In genomic region chr5:28630186-28630585, GRCm38 (mm10) we compare ENCODE assay signal across 26 mouse cellular contexts.
"Had no signal": no experiment of that assay in that cellular context is flagged by ENCODE, and none has a peak within 500 bp of the region (broad histone marks: within the 10 kb centered on the region; RNA-seq: fewer than 3 reads in every experiment).

No protein-coding gene starts in this region.

- H3K9ac ChIP-seq: heart, embryonic 13.5 days; heart, embryonic 15.5 days; hindbrain, embryonic 13.5 days; hindbrain, embryonic 15.5 days; kidney, embryonic 15.5 days; limb, embryonic 12.5 days had no signal

- H3K9me3 ChIP-seq: heart, embryonic 13.5 days; heart, embryonic 15.5 days; hindbrain, embryonic 13.5 days; hindbrain, embryonic 15.5 days; kidney, embryonic 15.5 days; limb, embryonic 10.5 days; limb, embryonic 12.5 days had no signal

- DNase-seq: gastrocnemius, adult 2 months; gastrocnemius, postnatal 10 days; gastrocnemius, postnatal 25 days; heart, adult 11 months; heart, adult 2 months; heart, postnatal 14 days; heart, postnatal 36 days; kidney, adult 11 months; kidney, adult 2 months; kidney, adult 9 months; kidney, postnatal 14 days; kidney, postnatal 4 days; liver had no signal

- H3K4me1 ChIP-seq: heart, embryonic 13.5 days; heart, embryonic 15.5 days; hindbrain, embryonic 13.5 days; hindbrain, embryonic 15.5 days; kidney, embryonic 15.5 days; limb, embryonic 10.5 days; limb, embryonic 12.5 days had no signal

- H3K27ac ChIP-seq: gastrocnemius, adult 2 months; heart, adult 2 months; heart, embryonic 13.5 days; heart, embryonic 15.5 days; hindbrain, embryonic 13.5 days; hindbrain, embryonic 15.5 days; hindbrain, postnatal 0 days; kidney, embryonic 15.5 days; kidney, postnatal 0 days; layer of hippocampus, adult 2 months; left cerebral cortex, adult 2 months; limb, embryonic 10.5 days; limb, embryonic 12.5 days had no signal

- H3K36me3 ChIP-seq: heart, embryonic 13.5 days; heart, embryonic 15.5 days; hindbrain, embryonic 13.5 days; hindbrain, embryonic 15.5 days; kidney, embryonic 15.5 days; limb, embryonic 10.5 days; limb, embryonic 12.5 days had no signal

- H3K4me3 ChIP-seq: gastrocnemius, adult 2 months; heart, adult 2 months; heart, embryonic 13.5 days; heart, embryonic 15.5 days; hindbrain, embryonic 13.5 days; hindbrain, embryonic 15.5 days; kidney, embryonic 15.5 days; layer of hippocampus, adult 2 months; left cerebral cortex, adult 2 months; limb, embryonic 10.5 days; limb, embryonic 12.5 days had no signal

- H3K4me2 ChIP-seq: heart, embryonic 11.5 days; heart, embryonic 13.5 days; heart, embryonic 15.5 days; hindbrain, embryonic 13.5 days; hindbrain, embryonic 15.5 days; kidney, embryonic 15.5 days; limb, embryonic 12.5 days had no signal

- ATAC-seq: hindbrain, postnatal 0 days; intestine, embryonic 16.5 days had no signal

- H3K27me3 ChIP-seq: heart, embryonic 13.5 days; heart, embryonic 15.5 days; hindbrain, embryonic 13.5 days; hindbrain, embryonic 15.5 days; kidney, embryonic 15.5 days; limb, embryonic 12.5 days had no signal
